Mouse (Mus musculus) embryonic facial prominence, embryonic 13.5 days (tissue): ENCODE measurements at regions not wholly inside any gene's neighbourhood (a gene's known extent, or its start where the extent isn't known, plus 50 kb on each side); places are given as distances from the start of the nearest gene placed in this dataset.

Experiments
- ATAC-seq: fragments of 200-750 bp; cut with Nextera tagmentation; 2 replicates; pipeline ENCODE4 v1.8.0; 2017; ENCODE audit warnings: low read depth; ENCODE audit not compliant: insufficient number of reproducible peaks, insufficient read depth, low FRiP score, low TSS enrichment
- H3K27ac ChIP-seq: fragments of 300-500 bp; sonication (generic); 2 replicates; pipeline ENCODE4 v1.5.1; 2015; ENCODE audit warnings: moderate library complexity, mild to moderate bottlenecking, inconsistent platforms
- H3K27me3 ChIP-seq: fragments of 300-500 bp; sonication (generic); 2 replicates; pipeline ENCODE4 v1.6.1; 2015; ENCODE audit warnings: mild to moderate bottlenecking, inconsistent platforms
- H3K36me3 ChIP-seq: fragments of 300-500 bp; sonication (generic); 2 replicates; pipeline ENCODE4 v1.6.1; 2015; ENCODE audit warnings: mild to moderate bottlenecking, inconsistent platforms
- H3K4me1 ChIP-seq: fragments of 300-500 bp; sonication (generic); 2 replicates; pipeline ENCODE4 v1.6.1; 2015; ENCODE audit warnings: inconsistent platforms
- H3K4me2 ChIP-seq: fragments of 300-500 bp; sonication (generic); 2 replicates; pipeline ENCODE4 v1.6.1; 2015; ENCODE audit warnings: moderate library complexity, mild to moderate bottlenecking, inconsistent platforms
- H3K4me3 ChIP-seq: fragments of 300-500 bp; sonication (generic); 2 replicates; pipeline ENCODE4 v1.5.1; 2015; ENCODE audit warnings: mild to moderate bottlenecking, inconsistent platforms
- H3K9ac ChIP-seq: fragments of 300-500 bp; sonication (generic); 2 replicates; pipeline ENCODE4 v1.6.1; 2015; ENCODE audit warnings: mild to moderate bottlenecking, inconsistent platforms
- H3K9me3 ChIP-seq: fragments of 300-500 bp; sonication (generic); 2 replicates; pipeline ENCODE4 v1.6.1; 2016; ENCODE audit warnings: inconsistent platforms
- WGBS: fragments of 180-500 bp; shearing (Covaris S2); methylation state at CpG from one replicate; pipeline ENCODE4 v1.1.7; 2015; ENCODE audit warnings: mixed read lengths; 5-methylcytosine and 5-hydroxymethylcytosine counted together

- no peaks in the 10 kb centered on the region for H3K36me3 ChIP-seq
- no peak overlapping the region for H3K4me2 ChIP-seq
- H3K27me3 ChIP-seq = no peaks in the 10 kb centered on the region
- no peak overlapping the region for H3K4me3 ChIP-seq
- no peak for ATAC-seq
- H3K9ac ChIP-seq = no peak overlapping the region
- no peak overlapping the region for H3K27ac ChIP-seq
- WGBS = 78% methylated on average over 2 of the region's 2 CpGs
- H3K9me3 ChIP-seq = no peaks in the 10 kb centered on the region
- H3K4me1 ChIP-seq = no peaks in the 10 kb centered on the region
Observed at GRCm38 (mm10) chr7:119089931-119090330, 94.5 kb downstream of the Gpr139 start.

- H3K36me3 ChIP-seq = no peaks in the 10 kb centered on the region
- no peak for ATAC-seq
- 74% methylated on average over 2 of the region's 2 CpGs for WGBS
- no peaks in the 10 kb centered on the region for H3K9me3 ChIP-seq
- H3K4me2 ChIP-seq = no peak overlapping the region
- no peaks in the 10 kb centered on the region for H3K27me3 ChIP-seq
- no peak overlapping the region for H3K4me3 ChIP-seq
- no peaks in the 10 kb centered on the region for H3K4me1 ChIP-seq
- no peak overlapping the region for H3K27ac ChIP-seq
- no peak overlapping the region for H3K9ac ChIP-seq
Observed at GRCm38 (mm10) chr7:119088537-119088936, 93.5 kb upstream of the Gprc5b start.

- Histone ChIP-seq H3K9me3 (no peaks in the 10 kb centered on the region), H3K27me3 (no peaks in the 10 kb centered on the region), H3K36me3 (no peaks in the 10 kb centered on the region), H3K4me3 (no peak overlapping the region), H3K9ac (no peak overlapping the region), H3K27ac (no peak overlapping the region), H3K4me2 (no peak overlapping the region), H3K4me1 (no peaks in the 10 kb centered on the region)
- ATAC-seq = no peak
- WGBS = 66% methylated on average over 7 of the region's 7 CpGs
Observed at GRCm38 (mm10) chr7:119087723-119088419, 92.9 kb upstream of the Gprc5b start.

- H3K27me3 ChIP-seq = no peaks in the 10 kb centered on the region
- no peak overlapping the region for H3K4me3 ChIP-seq
- no peak overlapping the region for H3K27ac ChIP-seq
- H3K9me3 ChIP-seq = no peaks in the 10 kb centered on the region
- no peak overlapping the region for H3K9ac ChIP-seq
- H3K4me2 ChIP-seq = no peak overlapping the region
- no peaks in the 10 kb centered on the region for H3K36me3 ChIP-seq
- ATAC-seq = no peak
- 62% methylated on average over 13 of the region's 13 CpGs for WGBS
- H3K4me1 ChIP-seq = no peaks in the 10 kb centered on the region
Observed at GRCm38 (mm10) chr7:119085696-119086451, 90.9 kb upstream of the Gprc5b start.

- no peaks in the 10 kb centered on the region for H3K27me3 ChIP-seq
- ATAC-seq = no peak
- H3K4me2 ChIP-seq = 0 out of 2 replicates have a peak overlapping the region, but pooled peaks have one; percentile 7
- H3K36me3 ChIP-seq = no peaks in the 10 kb centered on the region
- no peak overlapping the region for H3K9ac ChIP-seq
- no peaks in the 10 kb centered on the region; the same call in 1 of the 2 replicates for H3K9me3 ChIP-seq
- whole genome bisulfite sequencing = 51% methylated on average over 12 of the region's 12 CpGs
- no peak overlapping the region for H3K4me3 ChIP-seq
- peaks cover 5% of the 10 kb centered on the region; the same call in 1 of the 2 replicates for H3K4me1 ChIP-seq
- H3K27ac ChIP-seq = no peak overlapping the region
Observed at GRCm38 (mm10) chr7:119076712-119077619, 82.0 kb upstream of the Gprc5b start.

GRCm38 (mm10) chr7:119066026-119066425, 71.0 kb upstream of the Gprc5b start:
- H3K4me2 ChIP-seq = no peak overlapping the region
- no peaks in the 10 kb centered on the region for H3K9me3 ChIP-seq
- no peak overlapping the region for H3K27ac ChIP-seq
- no peaks in the 10 kb centered on the region for H3K36me3 ChIP-seq
- H3K27me3 ChIP-seq = no peaks in the 10 kb centered on the region
- no peaks in the 10 kb centered on the region for H3K4me1 ChIP-seq
- no peak overlapping the region for H3K4me3 ChIP-seq
- no peak for ATAC-seq
- WGBS = 60% methylated on average over 2 of the region's 2 CpGs
- no peak overlapping the region for H3K9ac ChIP-seq
